Mouse (Mus musculus) spleen, adult 2 months (tissue): ENCODE data around the gene Gm20388. TPM values are rescaled to one million over a fixed set of nuclear protein-coding genes. Genes with fewer than 3 reads are reported as not detected.

Experiments
- DNase-seq, 2 experiments: peaks; one replicate each; pipeline versions ENCODE4 v3.0.0 to v3.0.0-alpha.2; 2012 to 2021; ENCODE audit warnings: low spot score in 2 of 2, low read depth in 1 of 2
- H3K27ac ChIP-seq: fragments of 200-500 bp; 2 replicates; pipeline ENCODE4 v1.5.1; 2012; ENCODE audit warnings: low read length, inconsistent platforms; ENCODE audit not compliant: insufficient read depth
- H3K27me3 ChIP-seq: fragments of 200-500 bp; 2 replicates; pipeline ENCODE4 v1.6.1; 2012; ENCODE audit warnings: mild to moderate bottlenecking, moderate library complexity, low read length, inconsistent platforms; ENCODE audit not compliant: control insufficient read depth, insufficient read depth
- H3K36me3 ChIP-seq: fragments of 200-500 bp; 2 replicates; pipeline ENCODE4 v1.6.1; 2012; ENCODE audit warnings: mild to moderate bottlenecking, low read length, inconsistent platforms; ENCODE audit not compliant: control insufficient read depth, insufficient read depth
- H3K4me1 ChIP-seq: fragments of 200-500 bp; 2 replicates; pipeline ENCODE4 v1.6.1; 2011; ENCODE audit warnings: inconsistent platforms; ENCODE audit not compliant: control insufficient read depth, insufficient read depth, insufficient read length
- H3K4me3 ChIP-seq: fragments of 200-500 bp; 2 replicates; pipeline ENCODE4 v1.5.1; 2011; ENCODE audit warnings: mild to moderate bottlenecking, inconsistent platforms; ENCODE audit not compliant: insufficient read depth, insufficient read length; ENCODE audit errors: extremely low read depth
- CTCF ChIP-seq: fragments of 200-500 bp; IDR thresholded peaks from 2 replicates; pipeline ENCODE4 v1.5.1; 2011; ENCODE audit warnings: mild to moderate bottlenecking, inconsistent platforms; ENCODE audit not compliant: insufficient read depth, insufficient read length, insufficient replicate concordance; ENCODE audit errors: extremely low read depth
- POLR2A ChIP-seq: fragments of 200-500 bp; IDR thresholded peaks from 2 replicates; pipeline ENCODE4 v1.6.1; 2011; ENCODE audit warnings: low read depth, low read length, inconsistent platforms
- WGBS: fragments of 180-500 bp; shearing (Covaris S2); methylation state at CpG from one replicate; pipeline ENCODE4 v1.1.7; 2018; 5-methylcytosine and 5-hydroxymethylcytosine counted together
- polyA plus RNA-seq: library from polyadenylated mRNA; depleted of rRNA; stranded (reverse); fragments of >200 nt; gene quantifications from 2 replicates; pipeline ENCODE4 v1.2.3, GENCODE M21; 2012

Gene Gm20388
- polyA plus RNA-seq, 1 experiment = 26.1 TPM

- no peak for TF ChIP-seq CTCF
- Histone ChIP-seq H3K4me3 (no peak overlapping the region), H3K27ac (no peak overlapping the region), H3K4me1 (no peaks in the 10 kb centered on the region), H3K27me3 (no peaks in the 10 kb centered on the region), H3K36me3 (no peaks in the 10 kb centered on the region)
- DNase-seq = no peak
- WGBS = 82% methylated on average over 9 of the region's 9 CpGs
Measured at GRCm38 (mm10) chr8:121264260-121264659, 1353.6 kb downstream of the Gm20388 start.

DNA sequence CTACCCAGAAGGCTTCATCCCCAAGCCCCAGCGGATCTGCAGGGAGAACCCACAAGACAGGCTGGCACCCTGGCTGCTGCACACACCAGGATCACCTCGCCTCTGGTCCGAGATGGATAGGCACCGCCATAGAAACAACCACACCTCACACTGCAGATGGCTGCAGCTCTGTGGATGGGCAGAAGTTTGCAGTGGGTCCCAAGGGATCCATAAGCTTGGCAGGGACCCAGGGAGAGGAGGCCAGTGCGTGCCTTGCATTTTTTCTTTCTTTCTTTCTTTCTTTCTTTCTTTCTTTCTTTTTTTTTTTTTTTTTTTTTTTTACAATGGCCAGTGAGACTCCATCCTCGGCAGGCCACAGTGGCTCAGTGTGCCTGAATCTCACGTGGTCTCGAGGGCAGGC, 1360.9 kb downstream of the Gm20388 start:
- no peak for DNase-seq
- no peaks in the 10 kb centered on the region for H3K36me3 ChIP-seq
- WGBS = 85% methylated on average over 8 of the region's 8 CpGs
- TF ChIP-seq CTCF = no peak
- no peak for TF ChIP-seq POLR2A
- no peaks in the 10 kb centered on the region for H3K27me3 ChIP-seq
- H3K27ac ChIP-seq = no peak overlapping the region
- no peaks in the 10 kb centered on the region for H3K4me1 ChIP-seq
- no peak overlapping the region for H3K4me3 ChIP-seq

- Histone ChIP-seq H3K4me1 (no peaks in the 10 kb centered on the region), H3K27me3 (no peaks in the 10 kb centered on the region), H3K4me3 (no peak overlapping the region), H3K36me3 (no peaks in the 10 kb centered on the region), H3K27ac (no peak overlapping the region)
- no peak for DNase-seq
- TF ChIP-seq CTCF = no peak
- no peak for TF ChIP-seq POLR2A
- WGBS = 61% methylated on average over 14 of the region's 14 CpGs
Measured at GRCm38 (mm10) chr8:121273195-121273594, 1362.6 kb downstream of the Gm20388 start.

DNA sequence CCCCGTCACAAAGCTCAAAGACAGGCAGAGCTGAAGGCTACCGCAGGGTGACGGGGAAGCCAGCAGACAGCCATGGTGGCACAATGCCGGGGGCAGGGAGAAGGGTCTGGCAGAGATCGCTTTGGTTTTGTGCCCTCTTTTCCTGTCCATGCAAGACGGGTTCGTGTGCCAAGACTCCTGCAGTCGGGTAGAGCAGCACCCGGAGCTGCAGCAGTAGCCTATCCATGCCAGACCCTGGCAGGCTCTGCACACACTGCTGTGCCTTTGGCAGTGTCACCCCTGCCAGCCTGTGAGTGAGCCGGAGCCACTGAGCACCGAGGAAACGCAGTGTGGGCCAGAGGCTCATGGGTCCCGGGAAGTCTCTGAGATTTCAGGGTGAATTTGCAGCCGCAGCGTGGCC, 1363.0 kb downstream of the Gm20388 start:
- 82% methylated on average over 15 of the region's 15 CpGs for WGBS
- no peak for DNase-seq
- no peaks in the 10 kb centered on the region for H3K4me1 ChIP-seq
- TF ChIP-seq POLR2A (no peak), CTCF (no peak)
- H3K4me3 ChIP-seq = no peak overlapping the region
- no peaks in the 10 kb centered on the region for H3K27me3 ChIP-seq
- no peak overlapping the region for H3K27ac ChIP-seq
- H3K36me3 ChIP-seq = no peaks in the 10 kb centered on the region

- no peaks in the 10 kb centered on the region for H3K36me3 ChIP-seq
- WGBS = 89% methylated on average over 9 of the region's 9 CpGs
- H3K4me1 ChIP-seq = no peaks in the 10 kb centered on the region
- H3K27me3 ChIP-seq = no peaks in the 10 kb centered on the region
- TF ChIP-seq CTCF (no peak), POLR2A (no peak)
- no peak overlapping the region for H3K27ac ChIP-seq
- DNase-seq = no peak
- no peak overlapping the region for H3K4me3 ChIP-seq
Measured at GRCm38 (mm10) chr8:121280414-121280813, 1369.8 kb downstream of the Gm20388 start.

- no peaks in the 10 kb centered on the region for H3K4me1 ChIP-seq
- DNase-seq = no peak
- no peaks in the 10 kb centered on the region for H3K27me3 ChIP-seq
- TF ChIP-seq POLR2A = no peak
- H3K4me3 ChIP-seq = no peak overlapping the region
- no peaks in the 10 kb centered on the region for H3K36me3 ChIP-seq
- WGBS = 78% methylated on average over 5 of the region's 5 CpGs
- no peak overlapping the region for H3K27ac ChIP-seq
Measured at GRCm38 (mm10) chr8:121289346-121289745, 1378.7 kb downstream of the Gm20388 start.

DNA sequence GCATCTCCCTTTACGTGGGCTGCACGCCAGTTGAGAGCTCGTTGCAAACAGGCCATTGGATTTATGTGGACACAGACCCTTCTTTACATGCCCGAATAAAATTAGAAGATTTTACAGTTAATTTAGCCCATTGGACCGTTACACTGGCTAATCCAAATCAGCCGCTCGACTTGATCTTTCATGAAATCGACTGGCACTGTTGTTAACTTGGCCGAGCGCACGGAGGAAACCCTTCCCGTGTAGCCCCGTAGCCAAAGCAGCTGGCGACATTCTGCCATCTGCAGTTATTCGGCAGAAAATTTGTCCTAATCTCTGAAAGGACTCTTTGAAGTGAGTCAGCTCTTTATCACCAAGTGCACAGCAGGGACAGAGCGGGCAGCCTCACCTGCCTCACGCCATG, 1379.9 kb downstream of the Gm20388 start:
- H3K4me1 ChIP-seq = no peaks in the 10 kb centered on the region
- TF ChIP-seq POLR2A (no peak), CTCF (no peak)
- WGBS = 87% methylated on average over 17 of the region's 17 CpGs
- H3K27ac ChIP-seq = no peak overlapping the region
- H3K4me3 ChIP-seq = no peak overlapping the region
- no peaks in the 10 kb centered on the region for H3K27me3 ChIP-seq
- DNase-seq = no peak
- H3K36me3 ChIP-seq = no peaks in the 10 kb centered on the region
